Mouse (Mus musculus): Measurements from ENCODE around the gene 9630041A04Rik. TPM values are rescaled to one million over a fixed set of nuclear protein-coding genes. Genes with fewer than 3 reads are reported as not detected.

Gene 9630041A04Rik
- polyA plus RNA-seq, 1 experiment from 2014 or later: not detected

GRCm38 (mm10) chr9:101942058-101942669 is 80.5 kb downstream of the 9630041A04Rik start:
- no peak overlapping the region for H3K27ac ChIP-seq (replicated peaks)

GRCm38 (mm10) chr9:101945326-101945725 is 83.7 kb downstream of the 9630041A04Rik start:
- ATAC-seq (ENCODE audit: low FRiP score, low TSS enrichment) (no peak), DNase-seq (ENCODE audit: low spot score) (no peak)
- TF ChIP-seq EP300 (optimal IDR thresholded peaks at IDR 0.05) (no peak), CTCF (IDR thresholded peaks at IDR 0.05; ENCODE audit: low read depth) (no peak)
- H3K36me3 ChIP-seq (ENCODE audit: control insufficient read depth, insufficient read depth, low read length): no peaks in the 10 kb centered on the region
- no peaks in the 10 kb centered on the region for H3K4me1 ChIP-seq (replicated peaks; ENCODE audit: control insufficient read depth, insufficient read depth)
- no peaks in the 10 kb centered on the region for H3K27me3 ChIP-seq (ENCODE audit: control insufficient read depth, insufficient read depth, low read length)
- no peak overlapping the region for H3K9ac ChIP-seq (ENCODE audit: low read length)
- H3K4me2 ChIP-seq (replicated peaks; ENCODE audit: low read depth): no peak overlapping the region
- H3K4me3 ChIP-seq (ENCODE audit: low read depth, low read length): no peak overlapping the region
- H3K9me3 ChIP-seq (ENCODE audit: control insufficient read depth, low read length): no peaks in the 10 kb centered on the region
- WGBS: 75% methylated on average over 7 of the region's 7 CpGs
- no peak overlapping the region for H3K27ac ChIP-seq (replicated peaks)

More at GRCm38 (mm10) chr9:101942058-101942669, 80.5 kb downstream of the 9630041A04Rik start:
- Histone ChIP-seq H3K27me3 (ENCODE audit: control insufficient read depth, insufficient read depth, low read length) (no peaks in the 10 kb centered on the region), H3K4me1 (replicated peaks; ENCODE audit: control insufficient read depth, insufficient read depth) (no peaks in the 10 kb centered on the region), H3K4me3 (ENCODE audit: low read depth, low read length) (no peak overlapping the region), H3K9ac (ENCODE audit: low read length) (no peak overlapping the region), H3K9me3 (ENCODE audit: control insufficient read depth, low read length) (no peaks in the 10 kb centered on the region), H3K4me2 (replicated peaks; ENCODE audit: low read depth) (no peak overlapping the region), H3K36me3 (ENCODE audit: control insufficient read depth, insufficient read depth, low read length) (no peaks in the 10 kb centered on the region)
- WGBS: 84% methylated on average over 9 of the region's 9 CpGs
- TF ChIP-seq EP300 (optimal IDR thresholded peaks at IDR 0.05): no peak
- no peak for TF ChIP-seq CTCF (IDR thresholded peaks at IDR 0.05; ENCODE audit: low read depth)
- ATAC-seq (ENCODE audit: low FRiP score, low TSS enrichment) (no peak), DNase-seq (ENCODE audit: low spot score) (no peak)

- no peak for ATAC-seq (ENCODE audit: low FRiP score, low TSS enrichment)
- no peak overlapping the region for H3K9ac ChIP-seq (ENCODE audit: low read length)
- H3K9me3 ChIP-seq (ENCODE audit: control insufficient read depth, low read length): no peaks in the 10 kb centered on the region
- WGBS: 77% methylated on average over 4 of the region's 4 CpGs
- H3K4me2 ChIP-seq (replicated peaks; ENCODE audit: low read depth): no peak overlapping the region
- no peak overlapping the region for H3K4me3 ChIP-seq (ENCODE audit: low read depth, low read length)
- TF ChIP-seq CTCF (IDR thresholded peaks at IDR 0.05; ENCODE audit: low read depth) (no peak), EP300 (optimal IDR thresholded peaks at IDR 0.05) (no peak)
- no peaks in the 10 kb centered on the region for H3K36me3 ChIP-seq (ENCODE audit: control insufficient read depth, insufficient read depth, low read length)
- H3K4me1 ChIP-seq (replicated peaks; ENCODE audit: control insufficient read depth, insufficient read depth): no peaks in the 10 kb centered on the region
- H3K27me3 ChIP-seq (ENCODE audit: control insufficient read depth, insufficient read depth, low read length): no peaks in the 10 kb centered on the region
- H3K27ac ChIP-seq (replicated peaks): no peak overlapping the region
- DNase-seq (ENCODE audit: low spot score): no peak
Observed at GRCm38 (mm10) chr9:101945814-101946213, 84.2 kb downstream of the 9630041A04Rik start.

- Histone ChIP-seq H3K9ac (ENCODE audit: low read length) (no peak overlapping the region), H3K4me2 (replicated peaks; ENCODE audit: low read depth) (no peak overlapping the region), H3K4me3 (ENCODE audit: low read depth, low read length) (no peak overlapping the region), H3K36me3 (ENCODE audit: control insufficient read depth, insufficient read depth, low read length) (no peaks in the 10 kb centered on the region), H3K4me1 (replicated peaks; ENCODE audit: control insufficient read depth, insufficient read depth) (no peaks in the 10 kb centered on the region), H3K9me3 (ENCODE audit: control insufficient read depth, low read length) (no peaks in the 10 kb centered on the region), H3K27me3 (ENCODE audit: control insufficient read depth, insufficient read depth, low read length) (no peaks in the 10 kb centered on the region), H3K27ac (replicated peaks) (no peak overlapping the region)
- no peak for TF ChIP-seq CTCF (IDR thresholded peaks at IDR 0.05; ENCODE audit: low read depth)
- TF ChIP-seq EP300 (optimal IDR thresholded peaks at IDR 0.05): no peak
- DNase-seq (ENCODE audit: low spot score) (no peak), ATAC-seq (ENCODE audit: low FRiP score, low TSS enrichment) (no peak)
- 28% methylated on average over 3 of the region's 3 CpGs for WGBS
Observed at GRCm38 (mm10) chr9:101950101-101950500, 88.5 kb downstream of the 9630041A04Rik start.

- H3K4me3 ChIP-seq (ENCODE audit: low read depth, low read length): no peak overlapping the region
- 85% methylated on average over 4 of the region's 4 CpGs for WGBS
- ATAC-seq (ENCODE audit: low FRiP score, low TSS enrichment) (no peak), DNase-seq (ENCODE audit: low spot score) (no peak)
- H3K4me2 ChIP-seq (replicated peaks; ENCODE audit: low read depth): no peak overlapping the region
- H3K9me3 ChIP-seq (ENCODE audit: control insufficient read depth, low read length): no peaks in the 10 kb centered on the region
- H3K36me3 ChIP-seq (ENCODE audit: control insufficient read depth, insufficient read depth, low read length): no peaks in the 10 kb centered on the region
- no peaks in the 10 kb centered on the region for H3K27me3 ChIP-seq (ENCODE audit: control insufficient read depth, insufficient read depth, low read length)
- no peaks in the 10 kb centered on the region for H3K4me1 ChIP-seq (replicated peaks; ENCODE audit: control insufficient read depth, insufficient read depth)
- H3K9ac ChIP-seq (ENCODE audit: low read length): no peak overlapping the region
- H3K27ac ChIP-seq (replicated peaks): no peak overlapping the region
- TF ChIP-seq CTCF (IDR thresholded peaks at IDR 0.05; ENCODE audit: low read depth) (no peak), EP300 (optimal IDR thresholded peaks at IDR 0.05) (no peak)
Observed at GRCm38 (mm10) chr9:101954529-101954928, 92.9 kb downstream of the 9630041A04Rik start.

GRCm38 (mm10) chr9:101956228-101956627 is 94.6 kb downstream of the 9630041A04Rik start:
- WGBS: 33% methylated on average over 4 of the region's 4 CpGs
- Histone ChIP-seq H3K9ac (ENCODE audit: low read length) (no peak overlapping the region), H3K4me2 (replicated peaks; ENCODE audit: low read depth) (no peak overlapping the region), H3K36me3 (ENCODE audit: control insufficient read depth, insufficient read depth, low read length) (no peaks in the 10 kb centered on the region), H3K4me3 (ENCODE audit: low read depth, low read length) (no peak overlapping the region), H3K4me1 (replicated peaks; ENCODE audit: control insufficient read depth, insufficient read depth) (no peaks in the 10 kb centered on the region), H3K9me3 (ENCODE audit: control insufficient read depth, low read length) (no peaks in the 10 kb centered on the region), H3K27me3 (ENCODE audit: control insufficient read depth, insufficient read depth, low read length) (no peaks in the 10 kb centered on the region), H3K27ac (replicated peaks) (no peak overlapping the region)
- no peak for TF ChIP-seq EP300 (optimal IDR thresholded peaks at IDR 0.05)
- ATAC-seq (ENCODE audit: low FRiP score, low TSS enrichment): no peak
- no peak for DNase-seq (ENCODE audit: low spot score)
